Comparison of ENCODE assay signal across 15 mouse cellular contexts in genomic region chr3:109174394-109174793, GRCm38 (mm10). TPM values are rescaled to one million over a fixed set of nuclear protein-coding genes. Genes with fewer than 3 reads are reported as not detected.
DNase-seq lines count a peak whose midpoint lies in the region.
"Had no signal": no experiment of that assay in that cellular context is flagged by ENCODE, and none has a peak within 500 bp of the region (broad histone marks: within the 10 kb centered on the region; RNA-seq: fewer than 3 reads in every experiment).

No protein-coding gene starts in this region.

- intact Hi-C loops in heart, postnatal 14 days (cut with DNase I): no loop called here

- DNase-seq in heart, adult 11 months: peak; percentile 10
- DNase-seq in heart, postnatal 14 days: no peak
- peak; percentile 14 to 52 for DNase-seq in layer of hippocampus, adult 18-20 months (ENCODE audit: low spot score in 2 of 2)
- no peak for DNase-seq in layer of hippocampus, postnatal 25 days (ENCODE audit: extremely low spot score in 1 of 2, low spot score in 1 of 2)
- peak; percentile 18 for DNase-seq in layer of hippocampus, adult 9-11 months
- no peak for DNase-seq in layer of hippocampus, postnatal 10 days (ENCODE audit: low spot score in 2 of 2)
- DNase-seq: adrenal gland, adult 8-10 months; adrenal gland, postnatal 14 days; adrenal gland, postnatal 36 days; B cell, adult 2 months; cerebellum, adult 11-12 months; cerebellum, adult 2 months; cerebellum, adult 9-10 months; cerebellum, postnatal 10 days; cerebellum, postnatal 25 days had no signal

RNA-seq across cellular contexts. Expression of gene Slc25a24, which starts 51.4 kb away (rescaled TPM):
- total RNA-seq in heart, postnatal 14 days (2021): 1 to 10 TPM; 7.7 to 9.3 TPM
- 1 to 10 TPM; 2.8 to 3.2 TPM for total RNA-seq in layer of hippocampus, adult 18-20 months (2021)
- 1 to 10 TPM; 2.6 to 3.4 TPM for total RNA-seq in layer of hippocampus, postnatal 25 days (2021)
- total RNA-seq in layer of hippocampus, postnatal 10 days (2021): 1 to 10 TPM; 4.1 to 4.9 TPM

Comparison
In these comparisons a context has a peak if more than half of its experiments do, and no peak if none do; other contexts are left out.
1. DNase-seq: peak in heart, adult 11 months (single experiment), layer of hippocampus, adult 18-20 months (2 of 2) and layer of hippocampus, adult 9-11 months (single experiment); none in heart, postnatal 14 days (0 of 2), layer of hippocampus, postnatal 25 days (0 of 2) and layer of hippocampus, postnatal 10 days (0 of 2).